Mouse (Mus musculus) megakaryocyte-erythroid progenitor cell, adult 5-6 weeks (primary cell): ENCODE results near the gene Hprt. TPM values are rescaled to one million over a fixed set of nuclear protein-coding genes. Genes with fewer than 3 reads are reported as not detected.
"Not testable (repeated sequence)": the region's sequence is repeated elsewhere in the genome, so short reads cannot be mapped to it uniquely, and the experiment has no call there.

Source experiments
- ATAC-seq: replicated peaks from 2 replicates; pipeline ENCODE4 v1.8.0; 2016; ENCODE audit warnings: mild to moderate bottlenecking, inconsistent platforms; ENCODE audit not compliant: severe bottlenecking, poor library complexity, low FRiP score, low TSS enrichment
- total RNA-seq, 2 experiments: library from RNA; stranded (forward) in 1 of 2; stranded (reverse) in 1 of 2; fragments of 200-1000, 215-1000 nt in 1 of 2; fragments of >200 nt in 1 of 2; fragmentation: Nextera tagmentation in 1 of 2; gene quantifications; 2 replicates each; pipeline ENCODE4 v1.2.3; 2014 to 2017

Gene Hprt
- total RNA-seq (2014; fragmentation: Nextera tagmentation) (191 and 245 TPM in 2 replicates), total RNA-seq (2017) (376 and 396 TPM in 2 replicates)

DNA sequence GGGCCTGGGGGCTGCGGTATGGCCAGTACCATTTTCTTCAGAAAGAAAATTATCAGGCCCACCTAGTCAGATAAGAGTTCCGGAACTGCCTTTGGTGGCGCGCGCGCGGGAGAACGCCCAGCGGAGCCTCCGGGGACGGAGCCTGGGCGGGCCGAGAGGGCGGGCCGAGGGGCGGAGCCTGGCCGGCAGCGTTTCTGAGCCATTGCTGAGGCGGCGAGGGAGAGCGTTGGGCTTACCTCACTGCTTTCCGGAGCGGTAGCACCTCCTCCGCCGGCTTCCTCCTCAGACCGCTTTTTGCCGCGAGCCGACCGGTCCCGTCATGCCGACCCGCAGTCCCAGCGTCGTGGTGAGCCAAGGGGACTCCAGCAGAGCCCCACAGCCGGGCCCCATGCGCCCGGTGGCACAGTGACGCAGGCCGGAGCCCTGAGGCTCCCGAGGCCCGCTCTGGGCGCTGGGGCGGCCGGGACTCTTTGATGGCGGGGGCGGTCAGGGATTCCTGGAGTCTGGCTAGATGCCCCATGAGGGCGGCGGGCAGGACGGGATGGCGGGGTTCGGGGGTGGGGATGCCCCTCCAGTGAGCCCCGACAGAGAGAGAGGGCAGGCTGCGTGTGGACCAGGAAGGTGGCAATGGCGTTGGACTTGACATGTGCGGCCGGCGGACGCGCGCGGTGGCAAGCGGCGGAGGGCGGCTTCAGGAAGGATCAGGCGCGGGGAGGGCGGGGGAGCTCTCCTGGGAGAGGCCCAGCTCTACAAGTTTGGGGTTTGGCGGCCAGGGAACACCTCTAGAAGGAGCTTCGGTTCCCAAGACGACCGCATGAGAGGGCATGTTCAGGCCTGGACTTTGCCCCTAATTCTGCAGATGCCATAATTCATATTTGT is at the start of gene Hprt:
Gene Hprt, plus strand, starts transcription at position 233 of the 879 bp plus-strand sequence.
- ATAC-seq, result peak; percentile 99

DNA sequence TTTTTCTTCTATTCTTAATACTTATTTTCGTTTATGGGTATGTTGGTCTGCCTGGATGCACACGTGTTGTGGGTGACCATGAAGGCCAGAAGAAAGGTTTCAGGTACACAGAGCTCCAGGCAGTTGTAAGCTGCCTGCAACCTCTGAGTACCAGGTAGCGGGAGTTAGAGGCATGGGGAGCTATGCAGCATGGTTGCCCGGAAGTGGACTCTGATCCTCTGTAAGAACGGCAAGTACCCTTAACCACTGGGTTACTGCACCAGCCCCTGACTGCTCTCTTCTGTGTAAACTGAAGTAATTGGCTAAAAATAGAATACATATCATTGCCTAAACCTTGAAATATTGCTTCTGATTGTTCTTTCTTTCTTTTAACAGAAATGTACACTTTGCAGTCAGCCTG is 42.4 kb upstream of the Hprt start:
- no peak for ATAC-seq

DNA sequence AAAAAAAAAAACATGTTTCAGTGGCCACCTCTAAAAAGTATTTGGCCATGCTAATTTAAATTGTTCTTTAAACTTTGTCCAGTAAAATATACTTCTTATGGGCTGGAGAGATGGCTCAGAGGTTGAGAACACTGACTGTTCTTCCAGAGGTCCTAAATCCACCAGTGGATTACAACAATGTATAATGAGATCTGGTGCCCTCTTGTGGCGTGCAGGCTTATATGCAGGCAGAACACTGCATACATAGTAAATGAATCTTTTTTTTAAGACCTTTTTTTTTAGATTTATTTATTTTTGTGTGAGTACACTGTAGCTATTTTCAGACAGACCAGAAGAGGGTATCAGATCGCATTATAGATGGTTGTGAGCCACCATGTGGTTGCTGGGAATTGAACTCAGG is 38.2 kb upstream of the Hprt start:
- ATAC-seq, result no peak

DNA sequence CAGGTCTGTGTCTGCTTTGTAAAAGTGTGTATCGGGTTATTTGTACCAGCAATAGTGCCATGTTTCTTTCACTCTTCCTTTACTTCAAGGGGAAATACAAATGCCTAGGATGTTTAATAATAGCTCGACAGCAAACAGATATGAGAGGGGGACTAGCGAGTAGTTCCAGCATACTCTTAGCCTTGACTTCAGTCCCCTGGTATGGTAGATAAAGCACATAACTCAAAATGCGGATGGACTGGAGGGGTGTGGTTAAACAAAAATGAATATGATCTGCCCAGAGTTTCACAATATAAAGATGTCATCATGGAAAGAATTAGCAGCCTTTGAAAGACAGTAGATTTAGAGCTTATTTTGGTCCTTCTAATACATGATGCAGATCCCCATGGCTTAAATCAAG is 31.0 kb upstream of the Hprt start:
- ATAC-seq, result no peak; the same call in 1 of the 2 replicates

DNA sequence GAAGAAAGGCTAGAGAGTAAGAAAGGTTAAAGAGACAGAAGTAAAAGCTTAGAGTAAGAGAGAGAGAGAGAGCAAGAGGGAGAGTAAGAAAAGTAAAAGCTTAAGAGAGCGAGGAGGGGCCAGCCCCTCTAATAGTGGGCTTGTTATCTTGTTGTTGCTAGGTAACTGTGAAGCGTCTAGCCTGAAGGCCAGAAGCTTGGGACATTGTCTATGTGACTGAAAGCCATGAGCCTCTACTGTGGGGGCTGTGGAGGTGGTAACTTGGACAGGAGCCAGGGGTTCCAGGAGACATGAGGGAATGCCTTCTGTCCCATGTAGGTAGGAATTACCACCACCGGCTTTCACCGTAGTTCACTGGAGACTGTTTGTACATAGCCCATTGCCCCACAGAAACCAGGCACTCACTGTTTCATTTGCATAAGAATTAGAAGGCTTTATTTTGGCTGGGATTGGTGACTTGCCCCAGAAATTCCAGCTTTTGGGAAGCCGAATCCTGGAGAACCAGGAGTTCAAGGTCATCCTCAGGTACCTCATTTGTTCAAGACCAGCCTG is 26.3 kb upstream of the Hprt start:
- no peak for ATAC-seq

DNA sequence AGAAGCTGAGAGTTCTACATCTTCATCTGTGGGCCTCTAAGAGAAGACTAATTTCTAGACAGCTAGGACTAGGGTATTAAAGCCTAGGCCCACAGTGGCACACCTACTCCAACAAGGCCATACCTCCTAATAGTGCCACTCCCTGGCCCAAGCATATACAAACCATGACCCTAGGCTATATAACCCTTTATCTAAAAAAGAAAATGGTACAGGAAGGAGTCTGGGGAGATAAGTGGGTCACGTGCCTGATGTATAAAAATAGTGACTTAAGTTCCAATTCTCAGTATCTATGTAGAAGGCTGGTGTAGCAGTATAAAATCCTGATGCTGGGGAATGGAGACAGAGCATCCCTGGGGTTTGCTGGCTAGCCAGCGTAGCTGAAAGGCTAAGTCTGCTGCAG is 22.8 kb upstream of the Hprt start:
- ATAC-seq, result no peak

DNA sequence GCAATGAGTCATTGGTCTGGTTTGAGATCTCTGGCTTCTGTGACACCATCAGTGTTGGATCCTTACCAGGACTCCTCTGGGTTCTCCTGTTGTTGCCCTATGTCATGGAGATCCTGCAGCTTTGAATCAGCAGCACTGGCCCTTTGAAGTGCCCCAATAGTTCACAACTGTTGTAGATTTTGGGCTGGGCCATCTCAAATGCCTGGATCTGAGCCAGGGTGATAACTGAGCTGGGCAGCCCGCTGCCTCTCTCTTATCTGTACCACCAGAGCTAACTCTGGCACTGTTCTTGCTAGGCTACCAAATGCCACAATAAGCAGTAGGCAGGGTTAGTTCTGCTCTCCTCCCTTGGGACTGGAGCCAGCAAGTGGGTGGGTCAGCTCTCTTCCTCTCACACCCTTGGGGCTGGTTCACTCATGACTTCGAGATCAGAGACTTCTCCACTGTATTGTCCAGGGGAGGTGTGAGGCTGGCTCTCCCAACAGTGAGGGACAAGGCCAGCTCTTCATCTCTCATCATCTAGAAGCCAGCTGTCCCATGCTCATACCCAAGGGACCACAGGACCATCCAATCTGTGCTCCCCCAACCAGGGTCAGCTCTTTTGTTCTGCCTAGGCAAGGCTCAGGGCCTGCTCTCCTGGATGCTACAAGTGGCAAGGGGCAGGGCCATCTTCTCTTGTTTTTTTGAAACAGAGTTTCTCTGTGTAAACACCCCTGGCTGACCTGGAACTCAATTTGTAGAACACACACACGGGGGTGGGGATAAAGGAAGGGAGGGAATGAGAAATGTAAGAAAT is 16.5 kb upstream of the Hprt start:
- ATAC-seq, result peak; percentile 100

DNA sequence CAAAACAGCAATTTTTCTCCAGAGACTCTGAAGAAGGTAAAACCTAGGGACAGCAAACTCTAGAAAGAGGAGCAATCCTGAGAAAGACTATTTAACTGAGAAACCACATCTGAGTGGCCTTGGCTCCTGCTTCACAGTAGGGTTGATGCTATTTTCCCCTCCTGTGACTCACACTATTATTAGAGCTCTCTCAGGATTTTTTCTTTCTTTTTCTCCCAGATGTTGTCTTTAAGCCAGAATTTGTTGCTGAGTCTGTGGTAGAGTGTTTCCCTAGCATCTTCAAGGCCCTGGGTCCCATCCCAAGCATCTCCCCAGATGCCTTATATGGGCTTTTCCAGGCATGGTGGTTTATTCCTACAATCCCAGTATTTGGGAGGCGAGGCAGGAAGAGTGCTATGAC is 15.8 kb upstream of the Hprt start:
- no peak for ATAC-seq

DNA sequence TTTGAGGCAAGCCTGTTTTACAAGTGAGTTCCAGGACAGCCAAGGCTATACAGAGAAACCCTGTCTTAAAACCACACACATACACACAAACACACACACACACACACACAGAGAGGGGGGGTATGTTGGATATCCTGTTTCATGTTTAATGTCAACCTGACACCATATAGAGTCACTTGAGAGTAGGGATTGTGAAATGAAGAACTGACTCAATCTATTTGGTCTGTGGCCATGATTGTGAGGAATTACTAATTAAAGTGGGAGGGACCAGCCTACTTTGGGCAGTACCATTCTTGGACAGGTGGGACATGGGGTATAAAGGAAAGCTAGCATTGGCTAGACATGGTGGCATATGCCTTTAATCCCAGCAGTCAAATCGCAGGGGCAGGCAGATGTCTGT is 15.3 kb upstream of the Hprt start:
- ATAC-seq, result no peak

DNA sequence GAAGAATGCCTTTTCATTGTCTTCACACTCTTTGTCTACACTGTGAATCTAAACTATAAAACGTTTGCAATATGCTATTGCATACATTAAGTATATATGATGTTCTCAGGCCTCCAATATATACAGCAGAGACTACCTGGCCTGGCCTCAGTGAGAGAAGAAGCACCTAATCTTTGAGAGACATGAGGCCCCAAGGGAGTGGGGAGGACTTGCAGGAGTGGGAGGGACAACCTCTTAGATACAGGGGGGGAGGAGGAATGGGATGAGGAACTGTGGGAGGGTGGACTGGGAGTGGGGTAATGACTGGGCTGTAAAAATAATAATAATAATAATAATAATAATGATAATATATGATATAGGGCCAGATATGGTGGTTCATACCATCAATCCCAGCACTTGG is 9.4 kb upstream of the Hprt start:
- no peak for ATAC-seq

DNA sequence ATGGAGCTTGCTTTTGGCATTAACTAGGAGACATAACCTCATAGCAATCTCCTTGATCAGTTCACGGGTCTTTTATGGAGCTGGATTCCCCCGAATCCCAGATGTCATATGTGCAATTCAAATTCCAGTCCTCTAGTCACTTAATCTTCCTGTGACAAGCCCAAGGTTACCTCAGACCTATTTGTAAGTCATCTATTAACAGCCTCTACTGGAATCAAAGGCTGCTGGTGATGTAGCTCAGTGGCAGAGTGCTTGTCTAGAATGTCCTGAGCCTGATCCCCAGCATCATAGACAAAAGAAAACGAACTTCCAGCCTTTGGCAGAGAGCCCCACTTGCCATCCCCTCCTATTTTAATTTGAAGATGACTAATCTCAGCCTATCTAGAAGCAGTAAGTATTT is 6.6 kb upstream of the Hprt start:
- no peak for ATAC-seq

DNA sequence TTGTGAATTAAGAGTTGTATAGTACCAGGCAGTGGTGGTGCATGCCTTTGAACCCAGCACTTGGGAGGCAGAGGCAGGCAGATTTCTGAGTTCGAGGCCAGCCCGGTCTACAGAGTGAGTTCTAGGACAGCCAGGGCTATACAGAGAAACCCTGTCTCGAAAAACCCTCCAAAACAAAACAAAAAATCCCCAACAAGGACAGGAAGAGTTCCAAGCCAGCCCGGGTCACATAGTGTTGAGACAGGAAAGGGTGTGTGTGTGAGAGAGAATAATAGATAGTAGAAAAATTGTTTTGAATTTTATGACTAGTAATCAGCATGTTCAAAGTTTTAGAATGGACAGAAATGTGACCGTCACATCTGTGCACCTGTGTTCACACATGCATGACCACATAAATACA is 6.8 kb downstream of the Hprt start:
- not testable (repeated sequence) for ATAC-seq

DNA sequence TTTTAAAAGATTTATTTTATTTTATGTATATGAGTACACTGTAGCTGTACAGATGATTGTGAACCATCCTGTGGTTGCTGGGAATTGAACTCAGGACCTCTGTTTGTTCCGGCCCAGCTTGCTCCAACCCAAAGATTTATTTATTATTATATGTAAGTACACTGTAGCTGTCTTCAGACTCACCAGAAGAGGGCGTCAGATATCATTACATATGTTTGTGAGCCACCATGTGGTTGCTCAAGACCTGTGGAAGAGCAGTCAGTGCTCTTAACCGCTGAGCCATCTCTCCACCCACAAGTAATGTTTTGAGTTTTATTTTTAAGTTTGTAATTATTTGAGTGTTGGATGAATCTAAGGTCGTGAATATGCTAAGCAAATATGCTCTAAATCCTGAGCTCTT is 16.9 kb downstream of the Hprt start:
- ATAC-seq, result not testable (repeated sequence)

DNA sequence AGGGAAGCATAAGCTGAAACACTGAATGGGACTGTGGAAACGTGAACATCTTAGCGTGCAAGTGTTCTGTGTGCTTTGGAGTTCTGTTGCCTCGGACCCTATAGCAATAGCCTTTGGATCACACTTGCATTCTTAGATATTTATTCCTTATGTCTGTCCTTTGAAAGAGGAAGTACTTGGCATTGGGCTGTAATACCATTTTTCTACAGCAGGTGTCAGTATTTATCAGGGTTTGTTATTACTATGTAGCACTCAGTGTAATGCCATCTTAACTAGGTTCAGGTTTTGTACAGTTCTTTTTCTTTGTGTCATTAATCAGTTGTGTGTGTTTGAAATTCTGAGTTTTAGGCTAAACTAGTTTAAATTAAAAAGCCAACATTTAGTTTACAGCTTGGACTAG is 18.1 kb downstream of the Hprt start:
- ATAC-seq, result peak; percentile 70; the same call in 1 of the 2 replicates

DNA sequence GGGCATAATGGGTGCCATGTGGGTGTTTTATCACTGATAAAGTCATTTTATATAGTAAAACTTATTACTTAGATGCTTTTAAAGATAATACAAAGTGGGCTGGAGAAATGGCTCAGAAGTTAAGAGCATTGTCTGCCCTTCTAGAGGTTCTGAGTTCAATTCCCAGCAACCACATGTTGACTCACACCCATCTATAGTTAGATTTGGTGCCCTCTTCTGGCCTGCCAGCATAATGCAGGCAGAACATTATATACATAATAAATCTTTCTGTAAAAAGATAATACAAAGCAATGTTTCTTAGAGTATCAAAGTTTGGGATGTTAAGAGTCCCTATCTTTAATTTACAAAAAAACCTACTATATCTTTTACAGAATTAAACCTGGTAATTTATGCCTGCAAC is 27.6 kb downstream of the Hprt start:
- no peak for ATAC-seq

DNA sequence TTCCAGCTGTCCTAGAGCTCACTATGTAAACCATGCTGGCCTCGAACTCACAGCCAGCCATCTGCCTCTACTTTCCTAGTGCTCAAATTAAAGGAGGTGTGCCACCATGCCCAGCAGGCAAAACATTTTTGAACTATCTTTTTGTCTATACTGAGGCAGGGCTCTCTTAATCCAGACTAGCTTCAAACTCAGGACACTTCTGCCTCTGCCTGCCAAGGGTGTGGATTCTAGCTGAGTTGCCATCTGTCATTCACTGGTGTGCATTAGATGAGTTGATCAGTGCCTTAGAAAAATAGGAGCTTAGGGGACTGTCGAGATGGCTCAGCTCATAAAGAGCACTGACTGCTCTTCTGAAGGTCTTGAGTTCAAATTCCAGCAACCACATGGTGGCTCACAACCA is 35.1 kb downstream of the Hprt start:
- no peak for ATAC-seq

DNA sequence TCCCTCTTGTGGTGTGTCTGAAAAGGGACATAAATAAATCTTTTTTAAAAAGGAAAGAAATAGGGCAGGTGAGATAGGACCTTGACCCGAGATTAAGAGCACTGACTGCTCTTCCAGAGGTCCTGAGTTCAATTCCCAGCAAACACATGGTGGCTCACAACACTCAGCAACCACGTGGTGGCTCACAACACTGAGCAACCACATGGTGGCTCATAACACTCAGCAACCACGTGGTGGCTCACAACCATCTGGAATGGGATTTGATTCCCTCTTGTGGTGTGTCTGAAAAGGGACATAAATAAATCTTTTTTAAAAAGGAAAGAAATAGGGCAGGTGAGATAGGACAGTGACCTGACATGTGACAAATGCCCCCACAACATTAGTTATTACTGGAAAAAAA is 36.3 kb downstream of the Hprt start:
- not testable (repeated sequence) for ATAC-seq

DNA sequence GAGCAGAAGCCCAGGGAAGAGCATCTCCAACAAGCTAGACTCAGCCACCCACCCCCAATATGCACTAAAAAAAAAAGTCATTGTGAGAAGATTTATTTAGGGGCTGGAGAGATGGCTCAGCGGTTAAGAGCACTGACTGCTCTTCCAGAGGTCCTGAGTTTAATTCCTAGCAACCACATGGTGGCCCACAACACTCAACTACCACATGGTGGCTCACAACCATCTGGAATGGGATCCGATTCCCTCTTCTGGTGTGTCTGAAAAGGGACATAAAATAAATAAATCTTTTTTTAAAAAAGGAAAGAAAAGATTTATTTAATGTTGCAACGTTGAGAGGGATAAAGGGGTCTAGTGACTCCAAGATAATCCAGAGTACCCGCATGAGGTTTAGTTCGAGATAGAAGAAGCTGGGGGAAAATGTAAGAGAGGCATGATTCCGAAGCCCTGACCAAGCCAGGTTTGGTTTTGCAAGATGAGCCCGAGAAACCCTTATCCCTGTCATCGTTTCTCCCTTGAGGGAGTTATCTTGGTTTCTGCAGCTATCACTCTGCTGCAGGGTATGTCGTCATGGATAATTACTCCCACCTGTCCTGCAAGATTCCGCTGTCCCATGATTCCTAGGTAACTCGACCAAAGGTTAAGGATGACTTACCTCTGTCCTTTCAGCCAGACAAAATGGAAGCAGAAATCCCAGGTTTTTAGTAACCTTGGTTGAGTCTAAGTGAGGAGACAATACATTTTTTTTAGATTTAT is 37.7 kb downstream of the Hprt start:
- no peak for ATAC-seq

DNA sequence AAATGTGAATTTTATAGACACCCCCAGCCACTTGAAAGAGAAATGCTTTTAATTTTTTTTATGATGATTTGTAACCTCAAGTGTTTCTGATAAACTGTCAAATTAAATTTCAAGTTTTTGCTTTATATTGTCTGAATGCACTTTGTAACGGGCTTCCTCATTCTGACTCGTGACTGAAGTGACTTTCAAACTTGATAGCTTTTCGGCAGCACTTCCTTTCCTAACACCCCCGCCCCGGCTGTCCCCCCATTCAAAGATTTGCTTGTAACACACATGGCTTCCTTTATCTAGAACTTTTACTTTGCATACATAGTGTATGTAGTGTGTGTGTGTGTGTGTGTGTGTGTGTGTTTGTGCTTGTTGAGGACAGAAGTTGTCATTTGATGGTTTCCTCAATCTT is 41.6 kb downstream of the Hprt start:
- no peak for ATAC-seq

DNA sequence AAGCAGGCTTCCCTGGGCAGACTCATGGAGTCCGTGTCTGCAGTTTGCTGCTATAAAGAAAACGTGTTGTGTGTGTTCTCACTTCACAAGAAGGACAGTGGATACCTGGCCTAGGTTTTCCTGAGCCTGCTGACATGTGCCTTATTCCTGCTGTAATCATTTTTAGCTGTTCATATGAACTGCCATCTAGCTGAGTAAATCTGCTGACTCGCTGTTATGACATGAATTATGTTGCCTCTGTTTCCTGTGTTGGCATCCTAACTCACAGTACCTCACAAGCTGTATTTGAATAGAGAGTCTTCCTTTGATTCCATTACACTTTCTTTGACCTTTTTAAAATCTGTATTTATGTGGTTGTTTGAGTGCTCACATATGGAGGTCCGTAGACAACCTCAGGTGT is 50.3 kb downstream of the Hprt start:
- no peak for ATAC-seq
